Mouse (Mus musculus) kidney, adult 2 months (tissue): ENCODE results near the gene Cyp17a1.

Experiments
- CTCF ChIP-seq: fragments of 200-500 bp; conservative IDR thresholded peaks from 2 replicates; pipeline ENCODE4 v1.5.1; 2011; ENCODE audit warnings: low read depth, mild to moderate bottlenecking, control low read depth, low read length, moderate library complexity, mixed read lengths; ENCODE audit not compliant: insufficient read depth, insufficient read length
- POLR2A ChIP-seq: fragments of 200-500 bp; IDR thresholded peaks from one replicate; pipeline ENCODE4 v1.6.1; 2011; ENCODE audit warnings: low read depth, low read length, control low read depth

DNA sequence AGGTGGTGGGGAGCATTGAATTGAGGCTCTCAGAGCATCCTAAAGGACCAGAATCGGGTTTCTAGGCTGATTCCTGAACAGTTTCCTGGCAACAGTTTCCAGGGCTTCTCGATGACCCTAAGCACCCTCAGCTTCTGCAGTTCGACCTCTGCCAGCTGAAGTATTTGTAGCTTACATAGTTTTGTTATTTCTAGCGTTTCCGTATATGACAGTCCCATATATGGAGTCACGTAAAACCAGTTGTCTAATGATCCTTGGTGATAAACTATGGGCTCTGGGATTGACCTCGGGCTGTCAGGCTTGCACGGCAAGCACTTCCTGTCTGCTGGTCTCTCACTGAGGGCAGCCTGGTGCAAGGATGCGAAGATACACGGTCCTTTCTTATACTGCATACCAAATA is 47.5 kb downstream of the Cyp17a1 start:
- no peak for TF ChIP-seq CTCF
- no peak for TF ChIP-seq POLR2A
